Mouse (Mus musculus) intestine, postnatal 0 days (tissue): ENCODE data around the gene Mpdz. TPM values are rescaled to one million over a fixed set of nuclear protein-coding genes. Genes with fewer than 3 reads are reported as not detected.

Experiments
- ATAC-seq: fragments of 200-750 bp; cut with Nextera tagmentation; 2 replicates; pipeline ENCODE4 v1.8.0; 2017; ENCODE audit warnings: mild to moderate bottlenecking, moderate TSS enrichment, moderate library complexity
- H3K27ac ChIP-seq: fragments of 300-500 bp; sonication (generic); 2 replicates; pipeline ENCODE4 v1.5.1; 2014; ENCODE audit warnings: mild to moderate bottlenecking, low read depth, low read length, moderate library complexity
- H3K27me3 ChIP-seq: fragments of 300-500 bp; sonication (generic); replicated peaks from 2 replicates; pipeline ENCODE4 v1.6.1; 2014; ENCODE audit warnings: low read length, mixed read lengths; ENCODE audit not compliant: control insufficient read depth, insufficient read depth
- H3K36me3 ChIP-seq: fragments of 300-500 bp; sonication (generic); 2 replicates; pipeline ENCODE4 v1.6.1; 2014; ENCODE audit warnings: mild to moderate bottlenecking, moderate library complexity; ENCODE audit not compliant: control insufficient read depth, insufficient read depth
- H3K4me1 ChIP-seq: fragments of 300-500 bp; sonication (generic); replicated peaks from 2 replicates; pipeline ENCODE4 v1.6.1; 2014; ENCODE audit warnings: antibody characterized with exemption, low read length, mixed read lengths; ENCODE audit not compliant: control insufficient read depth, insufficient read depth
- H3K4me2 ChIP-seq: fragments of 300-500 bp; sonication (generic); replicated peaks from 2 replicates; pipeline ENCODE4 v1.6.1; 2014; ENCODE audit warnings: low read depth, mild to moderate bottlenecking, moderate library complexity
- H3K4me3 ChIP-seq: fragments of 300-500 bp; sonication (generic); 2 replicates; pipeline ENCODE4 v1.5.1; 2014; ENCODE audit warnings: low read depth, low read length
- H3K9ac ChIP-seq: fragments of 300-500 bp; sonication (generic); 2 replicates; pipeline ENCODE4 v1.6.1; 2014; ENCODE audit warnings: mild to moderate bottlenecking, low read depth, low read length
- H3K9me3 ChIP-seq: fragments of 300-500 bp; sonication (generic); 2 replicates; pipeline ENCODE4 v1.6.1; 2016; ENCODE audit warnings: mixed run types; ENCODE audit not compliant: control insufficient read depth
- CTCF ChIP-seq: sonication (generic); IDR thresholded peaks from 2 replicates; pipeline ENCODE4 v1.5.1; 2016; ENCODE audit warnings: low read depth, mild to moderate bottlenecking, control low read depth, antibody characterized with exemption, moderate library complexity
- WGBS: fragments of 180-500 bp; shearing (Covaris S2); extraction: QIAGEN DNeasy Blood & Tissue Kit; methylation state at CpG from one replicate; pipeline ENCODE4 v1.1.7; 2014; 5-methylcytosine and 5-hydroxymethylcytosine counted together
- polyA plus RNA-seq: library from polyadenylated mRNA; unstranded; fragments of >200 nt; fragmentation: Nextera tagmentation; extraction: Ambion mirVana; gene quantifications from 2 replicates; pipeline ENCODE4 v1.2.1, GENCODE M21; 2015

Gene Mpdz
- polyA plus RNA-seq, 1 experiment from 2014 or later: 4.5 TPM

GRCm38 (mm10) chr4:81307596-81308265 is 134.9 kb downstream of the Mpdz start:
- H3K36me3 ChIP-seq: peaks cover 7% of the 10 kb centered on the region; the same call in 1 of the 2 replicates
- no peaks in the 10 kb centered on the region for H3K4me1 ChIP-seq
- H3K27me3 ChIP-seq: no peaks in the 10 kb centered on the region
- H3K4me2 ChIP-seq: no peak overlapping the region
- no peaks in the 10 kb centered on the region for H3K9me3 ChIP-seq
- no peak for ATAC-seq
- 80% methylated on average over 10 of the region's 10 CpGs for WGBS
- H3K9ac ChIP-seq: no peak overlapping the region
- no peak for TF ChIP-seq CTCF
- no peak overlapping the region for H3K27ac ChIP-seq
- H3K4me3 ChIP-seq: no peak overlapping the region

GRCm38 (mm10) chr4:81302056-81302455 is 140.6 kb downstream of the Mpdz start:
- no peak overlapping the region for H3K4me3 ChIP-seq
- peaks cover 8% of the 10 kb centered on the region; the same call in 1 of the 2 replicates for H3K36me3 ChIP-seq
- no peak overlapping the region for H3K9ac ChIP-seq
- no peak overlapping the region for H3K4me2 ChIP-seq
- H3K9me3 ChIP-seq: no peaks in the 10 kb centered on the region
- no peak for ATAC-seq
- H3K27ac ChIP-seq: no peak overlapping the region
- H3K4me1 ChIP-seq: no peaks in the 10 kb centered on the region
- WGBS: 91% methylated on average over 3 of the region's 3 CpGs
- no peak for TF ChIP-seq CTCF
- no peaks in the 10 kb centered on the region for H3K27me3 ChIP-seq

GRCm38 (mm10) chr4:81298384-81298783 is 144.2 kb downstream of the Mpdz start:
- no peak for ATAC-seq
- 64% methylated on average over 4 of the region's 4 CpGs for WGBS
- H3K27ac ChIP-seq: no peak overlapping the region

GRCm38 (mm10) chr4:81293309-81293708 is 149.3 kb downstream of the Mpdz start:
- no peak overlapping the region for H3K4me2 ChIP-seq
- H3K36me3 ChIP-seq: 0 out of 2 replicates have a peak, but pooled peaks cover 11% of the 10 kb centered on the region
- no peak overlapping the region for H3K27ac ChIP-seq
- no peaks in the 10 kb centered on the region for H3K9me3 ChIP-seq
- TF ChIP-seq CTCF: no peak
- no peaks in the 10 kb centered on the region for H3K27me3 ChIP-seq
- H3K4me1 ChIP-seq: no peaks in the 10 kb centered on the region
- no peak overlapping the region for H3K9ac ChIP-seq
- H3K4me3 ChIP-seq: no peak overlapping the region
- ATAC-seq: no peak

More at GRCm38 (mm10) chr4:81298384-81298783, 144.2 kb downstream of the Mpdz start:
- Histone ChIP-seq H3K36me3 (peaks cover 13% of the 10 kb centered on the region; the same call in 1 of the 2 replicates), H3K9me3 (no peaks in the 10 kb centered on the region), H3K27me3 (no peaks in the 10 kb centered on the region), H3K4me3 (no peak overlapping the region), H3K4me1 (no peaks in the 10 kb centered on the region), H3K4me2 (no peak overlapping the region), H3K9ac (no peak overlapping the region)
- no peak for TF ChIP-seq CTCF

GRCm38 (mm10) chr4:81285564-81285963 is 157.1 kb downstream of the Mpdz start:
- no peak overlapping the region for H3K9ac ChIP-seq
- H3K4me3 ChIP-seq: no peak overlapping the region
- TF ChIP-seq CTCF: no peak
- no peaks in the 10 kb centered on the region for H3K9me3 ChIP-seq
- H3K27me3 ChIP-seq: no peaks in the 10 kb centered on the region
- no peaks in the 10 kb centered on the region for H3K36me3 ChIP-seq
- no peaks in the 10 kb centered on the region for H3K4me1 ChIP-seq
- ATAC-seq: no peak
- no peak overlapping the region for H3K4me2 ChIP-seq
- WGBS: 93% methylated on average over 4 of the region's 4 CpGs
- H3K27ac ChIP-seq: no peak overlapping the region

GRCm38 (mm10) chr4:81283611-81284010 is 159.0 kb downstream of the Mpdz start:
- no peak overlapping the region for H3K27ac ChIP-seq
- no peak for ATAC-seq
- H3K4me1 ChIP-seq: no peaks in the 10 kb centered on the region
- H3K27me3 ChIP-seq: no peaks in the 10 kb centered on the region
- no peak overlapping the region for H3K4me3 ChIP-seq
- no peak overlapping the region for H3K9ac ChIP-seq
- WGBS: 96% methylated on average over 3 of the region's 3 CpGs
- H3K4me2 ChIP-seq: no peak overlapping the region
- H3K9me3 ChIP-seq: no peaks in the 10 kb centered on the region
- H3K36me3 ChIP-seq: no peaks in the 10 kb centered on the region
- TF ChIP-seq CTCF: no peak

- ATAC-seq: no peak
- H3K36me3 ChIP-seq: no peaks in the 10 kb centered on the region
Measured at GRCm38 (mm10) chr4:81283081-81283480, 159.5 kb downstream of the Mpdz start.

More at GRCm38 (mm10) chr4:81283081-81283480, 159.5 kb downstream of the Mpdz start:
- Histone ChIP-seq H3K4me2 (no peak overlapping the region), H3K4me1 (no peaks in the 10 kb centered on the region), H3K27me3 (no peaks in the 10 kb centered on the region), H3K9me3 (no peaks in the 10 kb centered on the region), H3K27ac (no peak overlapping the region), H3K9ac (no peak overlapping the region), H3K4me3 (no peak overlapping the region)
- no peak for TF ChIP-seq CTCF
- 90% methylated on average over 6 of the region's 6 CpGs for WGBS
